Mouse (Mus musculus) lung, postnatal 36 days (tissue): ENCODE data around the gene Tmem156.
A peak's percentile ranks its signal among the peaks of the same experiment; 100 is the strongest.

Experiments used
- DNase-seq: peaks from one replicate; pipeline ENCODE4 v3.0.0; 2022; ENCODE audit warnings: mixed read lengths

Gene Tmem156

DNA sequence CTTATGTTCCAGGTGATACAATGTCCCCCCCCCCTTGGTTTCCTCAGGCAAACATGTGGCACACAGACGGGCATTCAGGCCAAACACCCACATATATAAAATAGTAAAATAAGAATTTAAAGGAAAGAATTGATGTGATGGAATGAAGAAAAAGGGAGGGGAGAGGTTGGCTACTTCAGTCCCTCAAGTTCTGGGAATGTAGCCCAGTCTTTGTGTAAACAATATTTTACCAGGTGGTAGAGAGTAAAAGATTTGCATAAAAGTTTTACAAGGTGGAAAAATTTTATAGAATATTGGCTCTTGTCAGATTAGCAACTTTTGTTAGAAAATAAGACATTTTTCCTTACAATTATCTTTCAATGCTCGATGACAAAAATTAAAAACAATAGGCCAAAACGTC, 4.9 kb upstream of the Tmem156 start:
- DNase-seq = no peak

DNA sequence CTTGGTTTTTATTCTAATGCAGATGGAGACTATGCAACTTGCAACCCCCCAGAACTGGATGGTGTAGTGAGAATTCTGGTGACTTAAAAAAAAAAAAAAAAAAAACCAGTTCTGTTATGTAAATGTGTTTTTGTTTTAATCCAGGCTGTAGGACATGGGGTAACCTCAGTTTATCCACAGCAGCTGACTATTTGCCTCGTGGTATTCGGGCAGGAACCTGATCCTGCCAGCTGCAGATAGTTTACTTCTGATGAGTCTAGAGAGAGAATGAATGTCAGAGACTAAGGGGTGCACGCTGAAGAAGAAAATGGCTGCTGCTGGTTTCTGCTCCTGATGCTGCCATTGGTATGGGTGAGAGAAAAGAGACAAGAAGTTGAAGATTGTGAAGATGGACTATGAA, 4.2 kb upstream of the Tmem156 start:
- DNase-seq = no peak

GRCm38 (mm10) chr5:65094902-65095545, 3.1 kb upstream of the Tmem156 start:
- peak; percentile 78 for DNase-seq

DNA sequence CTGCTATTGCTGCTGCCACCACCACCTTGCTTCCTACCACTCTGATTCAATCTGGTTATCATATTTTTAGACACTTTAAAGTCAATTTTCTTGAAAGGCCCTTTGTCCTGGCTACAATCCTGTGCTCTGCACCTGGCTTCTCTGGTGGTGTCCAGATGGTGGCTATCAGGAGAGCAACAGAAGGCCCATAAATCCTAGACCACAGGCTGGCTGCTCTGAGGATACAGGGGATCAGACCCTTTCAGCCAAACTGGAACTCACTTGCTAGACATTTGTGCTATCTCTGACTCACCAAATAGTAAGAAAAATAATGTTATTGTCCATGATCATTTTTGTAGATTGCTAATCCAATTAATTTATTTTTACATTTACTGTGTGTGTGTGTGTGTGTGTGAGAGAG, 1.8 kb upstream of the Tmem156 start:
- no peak for DNase-seq

DNA sequence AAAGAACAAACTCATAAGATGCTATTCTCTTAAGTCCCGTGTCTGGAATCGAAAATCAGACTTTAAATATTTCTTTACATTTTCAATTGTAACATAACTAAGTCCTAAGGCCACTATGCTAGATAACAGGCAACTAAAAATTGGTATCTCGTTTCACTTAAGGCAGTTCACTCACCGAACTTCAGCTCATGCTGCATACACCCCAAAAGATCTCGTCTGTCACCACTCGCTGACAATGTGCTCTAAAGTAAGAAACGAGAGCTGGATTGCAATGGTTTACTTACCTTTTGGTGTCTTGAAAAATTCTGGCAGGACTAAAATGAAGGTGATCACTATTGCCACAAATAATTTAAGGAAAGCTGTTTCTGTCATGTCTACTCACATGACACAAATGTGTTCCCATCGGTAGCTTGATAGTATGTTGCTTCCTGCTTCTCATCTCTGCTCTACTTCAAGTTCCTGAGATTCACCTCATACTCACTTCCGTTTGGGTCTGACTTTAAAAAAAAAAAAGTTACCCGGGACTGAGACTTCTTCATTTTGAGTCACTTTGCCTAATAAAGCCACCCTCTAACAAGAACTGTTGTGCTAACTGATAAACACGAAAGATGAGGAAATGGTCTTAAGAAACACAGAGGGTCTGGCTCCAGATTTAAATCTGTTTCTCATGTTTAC, 611 bp downstream of the Tmem156 start:
- peak; percentile 34 for DNase-seq

DNA sequence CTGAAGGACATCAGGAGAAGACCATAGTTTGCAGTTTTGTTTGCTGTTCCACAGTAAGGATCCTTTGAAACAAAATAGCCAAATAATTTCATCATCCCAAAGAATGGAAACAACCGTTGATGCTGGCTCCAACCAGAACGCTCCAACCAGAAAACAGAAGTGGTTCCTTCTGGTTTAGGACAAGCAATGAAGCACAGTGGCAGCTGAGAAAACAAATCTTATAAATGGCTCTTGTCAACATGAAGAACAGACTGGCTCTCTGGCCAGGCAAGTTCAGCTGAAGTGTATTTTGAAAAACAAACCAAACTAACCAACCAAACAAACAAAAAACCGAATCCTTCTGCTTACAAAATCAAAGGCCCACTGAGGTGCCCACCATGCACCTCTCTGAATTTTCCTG, 2.2 kb downstream of the Tmem156 start:
- DNase-seq = no peak

DNA sequence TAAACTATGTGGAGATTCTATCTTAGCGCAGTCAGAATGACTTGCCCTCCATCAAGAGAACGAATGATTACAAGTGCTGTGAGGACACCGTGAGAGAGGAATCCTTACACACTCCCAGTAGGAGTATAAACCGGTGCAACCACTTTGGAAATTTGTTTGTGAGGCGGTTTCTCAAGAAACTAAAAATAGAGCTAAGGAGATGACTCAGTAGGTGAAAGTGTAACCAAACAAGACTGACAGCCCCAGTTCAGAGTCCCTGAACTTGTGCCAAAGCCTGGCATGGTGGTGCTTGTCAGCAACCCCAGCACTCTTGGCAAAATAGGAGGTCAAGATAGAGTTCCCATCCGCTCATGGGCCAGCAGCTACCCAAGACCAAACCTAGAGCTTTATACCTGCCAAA, 5.4 kb downstream of the Tmem156 start:
- DNase-seq = peak; percentile 86

GRCm38 (mm10) chr5:65081836-65082235, 10.1 kb downstream of the Tmem156 start:
- DNase-seq = no peak

DNA sequence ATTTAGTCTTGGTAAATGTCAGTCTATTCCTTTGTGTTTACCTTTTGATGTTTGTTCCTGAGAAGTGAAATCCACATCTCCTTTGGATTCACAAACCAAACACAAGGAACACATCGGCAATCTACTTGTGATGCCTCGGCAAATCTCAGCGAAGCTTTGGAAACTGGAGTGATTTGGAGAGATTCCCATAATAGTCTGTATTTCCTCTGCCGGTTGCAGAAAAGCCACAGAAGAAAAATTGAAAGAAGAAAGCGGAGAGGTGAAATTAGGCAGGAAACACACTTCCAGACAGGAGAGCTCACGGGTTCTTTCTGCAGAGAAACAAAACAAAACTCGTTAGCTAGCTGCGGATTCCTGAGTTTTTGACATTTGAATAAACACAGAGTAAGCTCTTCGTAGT, 12.1 kb downstream of the Tmem156 start:
- DNase-seq = peak; percentile 51

DNA sequence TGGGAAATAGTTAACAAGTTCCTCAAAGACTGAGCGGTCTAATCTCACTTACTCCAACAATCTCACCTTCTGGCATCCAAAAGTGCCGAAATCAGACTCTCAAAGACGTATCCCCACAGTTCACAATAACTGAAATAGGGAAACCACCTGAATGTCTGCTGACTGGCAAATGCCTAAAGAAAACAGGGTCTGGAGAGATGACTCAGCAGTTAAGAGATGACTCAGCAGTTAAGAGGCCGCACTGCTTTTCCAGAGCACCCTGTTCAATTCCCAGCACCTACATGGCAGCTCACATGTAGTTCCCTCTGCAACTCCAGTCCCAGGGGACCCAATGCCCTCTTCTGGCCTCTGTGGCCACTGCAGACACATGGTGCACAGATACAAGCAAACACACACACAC, 13.9 kb downstream of the Tmem156 start:
- no peak for DNase-seq

GRCm38 (mm10) chr5:65076748-65077147, 15.2 kb downstream of the Tmem156 start:
- no peak for DNase-seq

- DNase-seq = peak; percentile 49
Observed at GRCm38 (mm10) chr5:65076087-65076486, 15.8 kb downstream of the Tmem156 start.

DNA sequence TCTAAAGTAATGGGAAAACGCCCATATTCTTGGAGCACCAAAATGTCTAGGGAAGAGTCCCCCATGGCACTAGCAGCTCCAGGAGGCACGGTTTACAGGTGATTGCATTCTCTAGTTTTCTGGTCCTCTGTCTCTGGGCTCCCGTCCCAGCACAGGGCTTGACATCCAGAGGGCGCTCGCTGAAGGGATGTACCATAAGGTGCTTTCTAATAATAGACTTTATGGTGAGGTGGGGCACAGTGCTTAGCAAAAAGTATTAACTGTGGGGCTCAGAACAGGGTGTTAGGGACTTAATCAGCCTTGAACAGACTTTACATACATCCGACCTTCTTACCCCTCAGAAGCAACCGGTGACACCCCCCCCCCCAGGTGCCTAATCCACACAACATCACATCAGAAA, 17.2 kb downstream of the Tmem156 start:
- DNase-seq = peak; percentile 41

DNA sequence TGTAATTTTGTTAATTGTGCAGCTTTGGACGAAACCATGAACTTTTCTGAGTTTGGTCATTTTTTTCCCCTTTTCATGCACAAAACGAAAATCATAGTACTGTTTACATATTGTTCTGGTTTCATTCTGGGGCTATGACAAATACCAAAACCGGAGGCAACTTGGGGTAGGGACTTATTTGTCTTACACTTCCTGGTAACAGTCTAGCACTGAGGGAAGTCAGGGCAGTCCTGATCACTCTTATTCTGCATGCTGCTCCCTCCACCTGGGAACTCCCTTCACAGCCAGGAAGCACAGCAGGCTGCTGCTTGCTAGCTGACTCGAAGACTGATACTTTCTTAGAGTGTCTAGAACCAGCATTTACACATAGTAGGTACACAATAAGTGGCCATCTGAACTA, 18.7 kb downstream of the Tmem156 start:
- DNase-seq = no peak

- DNase-seq = no peak
Observed at GRCm38 (mm10) chr5:65071689-65072118, 20.2 kb downstream of the Tmem156 start.

- no peak for DNase-seq
Observed at GRCm38 (mm10) chr5:65069872-65070271, 22.1 kb downstream of the Tmem156 start.

GRCm38 (mm10) chr5:65068166-65068565, 23.8 kb downstream of the Tmem156 start:
- DNase-seq = no peak

- DNase-seq = no peak
Observed at GRCm38 (mm10) chr5:65063266-65063665, 28.7 kb downstream of the Tmem156 start.

DNA sequence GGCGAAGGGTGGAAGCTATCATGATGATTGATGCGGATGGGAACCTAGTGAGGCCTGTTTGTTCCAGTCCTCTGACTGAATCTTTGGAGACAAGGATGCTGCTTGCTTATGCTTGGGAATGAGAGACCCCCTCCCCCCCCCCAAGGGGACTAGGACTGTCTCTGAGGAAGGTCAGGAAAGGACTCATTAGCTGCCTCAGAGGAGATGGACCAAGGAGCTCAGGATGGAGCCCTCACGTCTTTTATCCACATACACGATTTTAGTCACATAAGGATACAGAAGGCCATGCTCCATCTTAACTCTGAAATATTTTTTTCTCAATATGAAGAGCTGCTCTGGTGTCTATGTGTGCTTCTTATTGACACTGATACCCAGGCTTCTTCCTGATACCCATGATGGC, 29.7 kb downstream of the Tmem156 start:
- DNase-seq = no peak

DNA sequence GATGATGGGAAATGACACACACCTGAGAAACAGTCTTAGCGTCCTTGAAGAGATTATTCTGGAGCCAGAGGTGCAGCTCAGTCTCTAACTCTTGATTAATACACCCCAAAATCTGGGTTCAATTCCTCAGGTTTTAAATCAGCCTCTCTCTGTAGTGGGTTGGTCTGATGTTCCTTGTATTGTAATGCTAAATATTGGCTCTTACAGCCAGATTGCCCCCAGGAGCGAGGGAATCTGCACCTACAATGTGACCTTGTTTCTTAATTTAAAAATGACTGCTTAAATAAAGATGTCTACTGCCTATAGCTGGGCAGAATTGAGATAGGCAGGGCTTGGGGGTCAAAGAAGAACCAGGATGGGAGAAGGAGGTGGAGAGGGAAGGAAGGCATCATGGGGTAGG, 32.1 kb downstream of the Tmem156 start:
- DNase-seq = no peak

DNA sequence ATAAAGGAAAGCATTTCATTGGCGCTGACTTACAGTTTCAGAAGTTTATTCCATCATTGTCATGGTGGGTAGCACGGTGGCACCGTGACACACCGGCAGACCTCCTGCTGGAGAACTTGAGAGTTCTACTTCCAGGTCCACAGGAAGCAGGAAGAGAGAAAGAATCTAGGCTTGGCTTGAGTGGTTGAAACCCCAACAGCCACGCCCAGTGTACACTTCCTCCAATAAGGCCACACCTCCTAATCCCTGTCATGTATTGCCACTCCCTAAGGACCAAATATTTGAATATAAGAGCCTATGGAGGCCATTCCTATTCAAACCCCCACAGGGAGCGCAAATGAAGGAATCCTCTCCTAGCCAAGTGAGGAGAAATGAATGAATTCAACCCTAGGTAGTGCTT, 34.3 kb downstream of the Tmem156 start:
- DNase-seq = no peak

- no peak for DNase-seq
Observed at GRCm38 (mm10) chr5:65051513-65051912, 40.4 kb downstream of the Tmem156 start.

DNA sequence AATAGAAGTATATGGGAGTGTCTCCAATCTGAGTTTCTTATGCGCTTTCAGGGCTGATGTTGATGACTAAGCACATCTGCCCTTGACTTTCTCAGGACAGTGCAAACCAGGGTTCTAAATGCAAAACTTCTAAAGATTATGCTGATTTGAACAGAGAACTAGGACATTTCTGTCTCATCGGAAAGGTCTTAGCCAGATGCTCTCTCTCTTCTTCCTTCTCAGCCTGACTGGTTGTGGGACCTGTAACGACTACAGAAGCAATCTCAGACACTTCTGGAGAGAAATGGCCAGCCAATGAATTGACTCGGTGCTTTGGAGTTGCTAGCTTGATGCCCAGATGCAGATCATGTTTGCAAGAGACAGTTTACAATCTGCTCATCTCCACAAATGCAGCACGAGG, 42.1 kb downstream of the Tmem156 start:
- no peak for DNase-seq

DNA sequence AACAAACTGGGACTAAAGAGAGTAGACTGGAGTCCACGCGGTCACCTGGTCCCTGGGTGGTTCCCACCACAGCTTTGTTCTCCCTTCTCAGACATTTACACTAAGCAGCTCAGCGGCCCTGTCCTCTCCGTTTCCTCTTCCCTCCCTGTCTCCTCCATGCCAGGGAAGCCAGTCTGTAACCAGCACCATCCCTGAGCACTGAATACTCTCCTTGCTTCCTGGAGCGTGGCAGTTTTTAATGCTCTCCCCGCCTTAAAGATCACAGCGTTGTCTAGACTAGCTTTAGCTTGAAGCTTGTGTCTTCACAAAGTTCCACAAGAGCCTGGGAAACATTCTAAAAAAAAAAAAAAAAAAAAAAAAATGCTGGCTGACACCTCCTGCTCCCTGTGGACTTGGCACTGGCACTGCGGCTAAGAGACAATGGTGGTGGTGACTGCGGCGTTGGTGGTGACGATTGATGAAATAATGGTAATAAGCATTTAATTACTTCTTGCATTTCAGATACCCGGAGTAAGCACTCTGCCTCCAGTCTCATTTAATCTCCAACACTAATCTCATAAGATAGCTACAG, 44.6 kb downstream of the Tmem156 start:
- no peak for DNase-seq
